Mouse (Mus musculus) thymus, adult 2 months (tissue): ENCODE results near the gene Pitpnb. TPM values are rescaled to one million over a fixed set of nuclear protein-coding genes. Genes with fewer than 3 reads are reported as not detected.

ENCODE experiments used
- DNase-seq: peaks from one replicate; pipeline ENCODE4 v3.0.0; 2021
- H3K27ac ChIP-seq: fragments of 200-500 bp; 2 replicates; pipeline ENCODE4 v1.5.1; 2012; ENCODE audit warnings: low read length, control low read depth; ENCODE audit not compliant: control insufficient read depth, insufficient read depth
- H3K27me3 ChIP-seq: fragments of 200-500 bp; 2 replicates; pipeline ENCODE4 v1.6.1; 2012; ENCODE audit warnings: mild to moderate bottlenecking, low read length, moderate library complexity, mixed read lengths; ENCODE audit not compliant: control insufficient read depth, insufficient read depth
- H3K36me3 ChIP-seq: fragments of 200-500 bp; 2 replicates; pipeline ENCODE4 v1.6.1; 2012; ENCODE audit warnings: mild to moderate bottlenecking, low read length, moderate library complexity; ENCODE audit not compliant: control insufficient read depth, insufficient read depth
- H3K4me1 ChIP-seq: fragments of 200-500 bp; replicated peaks from 2 replicates; pipeline ENCODE4 v1.6.1; 2012; ENCODE audit warnings: low read length; ENCODE audit not compliant: control insufficient read depth, insufficient read depth
- H3K4me3 ChIP-seq: fragments of 200-500 bp; 2 replicates; pipeline ENCODE4 v1.5.1; 2012; ENCODE audit warnings: mild to moderate bottlenecking, low read length, control low read depth, moderate library complexity; ENCODE audit not compliant: control insufficient read depth, insufficient read depth
- CTCF ChIP-seq: fragments of 200-500 bp; IDR thresholded peaks from 2 replicates; pipeline ENCODE4 v1.5.1; 2012; ENCODE audit warnings: mild to moderate bottlenecking, control low read depth, low read length, moderate library complexity, borderline replicate concordance; ENCODE audit not compliant: control insufficient read depth, poor library complexity, insufficient read depth; ENCODE audit errors: extremely low read depth
- POLR2A ChIP-seq: fragments of 200-500 bp; IDR thresholded peaks from 2 replicates; pipeline ENCODE4 v1.6.1; 2012; ENCODE audit warnings: mild to moderate bottlenecking, low read length, control low read depth, moderate library complexity; ENCODE audit not compliant: control insufficient read depth, poor library complexity, insufficient read depth; ENCODE audit errors: extremely low read depth
- WGBS: fragments of 180-500 bp; shearing (Covaris S2); methylation state at CpG from one replicate; pipeline ENCODE4 v1.1.7; 2018; 5-methylcytosine and 5-hydroxymethylcytosine counted together
- polyA plus RNA-seq: library from polyadenylated mRNA; depleted of rRNA; stranded (reverse); fragments of >200 nt; gene quantifications from 2 replicates; pipeline ENCODE4 v1.2.3, GENCODE M21; 2012

The Pitpnb gene
- polyA plus RNA-seq, 1 experiment, result 79.4 TPM

- no peak for DNase-seq
- TF ChIP-seq POLR2A (no peak), CTCF (no peak)
- H3K27me3 ChIP-seq, result no peaks in the 10 kb centered on the region
- H3K4me1 ChIP-seq, result no peaks in the 10 kb centered on the region
- H3K4me3 ChIP-seq, result no peak overlapping the region
- 88% methylated on average over 4 of the region's 4 CpGs for WGBS
- H3K27ac ChIP-seq, result no peak overlapping the region
- peaks cover 50% of the 10 kb centered on the region for H3K36me3 ChIP-seq
Observed at GRCm38 (mm10) chr5:111375616-111376015, 45.1 kb downstream of the Pitpnb start.

- Histone ChIP-seq H3K27me3 (no peaks in the 10 kb centered on the region), H3K27ac (no peak overlapping the region; the same call in 1 of the 2 replicates), H3K4me3 (no peak overlapping the region), H3K36me3 (peaks cover 47% of the 10 kb centered on the region), H3K4me1 (no peaks in the 10 kb centered on the region)
- WGBS, result 94% methylated on average over 24 of the region's 24 CpGs
- no peak for DNase-seq
- TF ChIP-seq CTCF (no peak), POLR2A (no peak)
Observed at GRCm38 (mm10) chr5:111376276-111377020, 45.9 kb downstream of the Pitpnb start.

GRCm38 (mm10) chr5:111378126-111378993, 47.8 kb downstream of the Pitpnb start:
- peaks cover 38% of the 10 kb centered on the region for H3K36me3 ChIP-seq
- H3K4me3 ChIP-seq, result no peak overlapping the region
- no peak overlapping the region for H3K27ac ChIP-seq
- no peaks in the 10 kb centered on the region for H3K4me1 ChIP-seq
- no peak for DNase-seq
- TF ChIP-seq CTCF (no peak), POLR2A (no peak)
- WGBS, result 90% methylated on average over 7 of the region's 7 CpGs
- no peaks in the 10 kb centered on the region for H3K27me3 ChIP-seq

- Histone ChIP-seq H3K4me3 (no peak overlapping the region), H3K27ac (no peak overlapping the region), H3K27me3 (no peaks in the 10 kb centered on the region), H3K36me3 (peaks cover 63% of the 10 kb centered on the region), H3K4me1 (no peaks in the 10 kb centered on the region)
- TF ChIP-seq POLR2A, result no peak
- TF ChIP-seq CTCF, result no peak
- no peak for DNase-seq
- 93% methylated on average over 5 of the region's 5 CpGs for WGBS
Observed at GRCm38 (mm10) chr5:111383335-111383734, 52.8 kb downstream of the Pitpnb start.

- 94% methylated on average over 10 of the region's 10 CpGs for WGBS
- Histone ChIP-seq H3K36me3 (peaks cover 22% of the 10 kb centered on the region), H3K27me3 (no peaks in the 10 kb centered on the region), H3K4me3 (no peak overlapping the region), H3K27ac (no peak overlapping the region), H3K4me1 (no peaks in the 10 kb centered on the region)
- DNase-seq, result no peak
- TF ChIP-seq CTCF (no peak), POLR2A (no peak)
Observed at GRCm38 (mm10) chr5:111390911-111391310, 60.3 kb downstream of the Pitpnb start.

GRCm38 (mm10) chr5:111391485-111391884, 60.9 kb downstream of the Pitpnb start:
- TF ChIP-seq POLR2A (no peak), CTCF (no peak)
- H3K27me3 ChIP-seq, result no peaks in the 10 kb centered on the region
- no peaks in the 10 kb centered on the region for H3K4me1 ChIP-seq
- peaks cover 18% of the 10 kb centered on the region for H3K36me3 ChIP-seq
- no peak for DNase-seq
- WGBS, result 43% methylated on average over 6 of the region's 6 CpGs
- no peak overlapping the region for H3K27ac ChIP-seq
- H3K4me3 ChIP-seq, result no peak overlapping the region
